Mouse (Mus musculus) layer of hippocampus, adult 2 months (tissue): ENCODE data around the gene Gatm. TPM values are rescaled to one million over a fixed set of nuclear protein-coding genes. Genes with fewer than 3 reads are reported as not detected.

Source experiments
- DNase-seq, 2 experiments: peaks; one replicate each; pipeline ENCODE4 v3.0.0; 2022; ENCODE audit warnings: low spot score in 2 of 2
- H3K27ac ChIP-seq: fragments of 200-600 bp; 2 replicates; pipeline ENCODE4 v1.8.1; 2022
- H3K4me3 ChIP-seq: fragments of 200-600 bp; 2 replicates; pipeline ENCODE4 v1.8.1; 2022; ENCODE audit warnings: mild to moderate bottlenecking
- CTCF ChIP-seq: fragments of 200-600 bp; conservative IDR thresholded peaks from 2 replicates; pipeline ENCODE4 v1.8.1; 2022; ENCODE audit warnings: antibody characterized with exemption, mild to moderate bottlenecking, moderate library complexity
- microRNA-seq, 2 experiments: library from miRNA; unstranded; fragments of <30 nt; microRNA quantifications; one replicate each; pipeline ENCODE4 v1.2.0; 2021
- total RNA-seq, 2 experiments: library from RNA; stranded (reverse); gene quantifications; 2 replicates each; pipeline ENCODE4 v1.2.3; 2021

Gatm gene
- total RNA-seq, 2 experiments from 2014 or later, result 64.9 to 72.1 TPM

- H3K27ac ChIP-seq, result no peak overlapping the region
- no peak for DNase-seq
- no peak for TF ChIP-seq CTCF
- no peak overlapping the region for H3K4me3 ChIP-seq
Observed at GRCm38 (mm10) chr2:122561221-122561620, 49.9 kb downstream of the Gatm start.

- H3K27ac ChIP-seq, result no peak overlapping the region
- no peak overlapping the region for H3K4me3 ChIP-seq
- peak; percentile 65 to 68 for DNase-seq
- peak; percentile 94 for TF ChIP-seq CTCF
Observed at GRCm38 (mm10) chr2:122558317-122558716, 52.8 kb downstream of the Gatm start.

Small RNA genes within 50 kb of the gene (microRNA-seq; reads per million reads assigned to microRNA genes)
- 3.5 to 4.2 reads per million in 2 experiments for gene Mir147

Other genes with a start within 250 kb of the Gatm start
- 10 to 100 TPM; 61.7 to 62.6 TPM for gene Shf, start 242.1 kb downstream of the Gatm start, total RNA-seq
- gene Slc28a2, start 184.8 kb downstream of the Gatm start, total RNA-seq, result under 1 TPM in 1 of 2 experiments, not detected in 1; 0.54 TPM
- gene Gm14085, start 126.4 kb downstream of the Gatm start, total RNA-seq, result not detected
- gene AA467197, start 25.7 kb upstream of the Gatm start, total RNA-seq, result 1 to 10 TPM in 1 of 2 experiments, not detected in 1; 1.1 TPM
- 10 to 100 TPM; 27.4 to 29.2 TPM for gene Slc30a4, start 91.4 kb upstream of the Gatm start, total RNA-seq
- gene Bloc1s6, start 127.2 kb upstream of the Gatm start, total RNA-seq, result 10 to 100 TPM; 19.5 to 24.8 TPM
- 1 to 10 TPM; 4.3 to 5.5 TPM for gene Sqor, start 153.9 kb upstream of the Gatm start, total RNA-seq